Mouse (Mus musculus) CH12.LX (cell line): Measurements from ENCODE around the gene Gm49405.

Experiments
- CTCF ChIP-seq, 2 experiments: IDR thresholded peaks in 1 of 2; conservative IDR thresholded peaks in 1 of 2; 2 replicates each; pipeline ENCODE4 v1.5.1; 2011 to 2012; ENCODE audit warnings: low read depth in 2 of 2, low read length in 2 of 2, improper control_type of control experiment in 1 of 2, inconsistent platforms in 1 of 2, mild to moderate bottlenecking in 1 of 2, moderate library complexity in 1 of 2
- E2F4 ChIP-seq: IDR thresholded peaks from 2 replicates; pipeline ENCODE4 v1.6.1; 2011; ENCODE audit warnings: low read depth, low read length, improper control_type of control experiment; ENCODE audit not compliant: insufficient replicate concordance
- EP300 ChIP-seq: IDR thresholded peaks from 2 replicates; pipeline ENCODE4 v1.6.1; 2011; ENCODE audit warnings: low read length, improper control_type of control experiment
- JUN ChIP-seq: IDR thresholded peaks from 2 replicates; pipeline ENCODE4 v1.6.1; 2011; ENCODE audit warnings: low read depth, mild to moderate bottlenecking, low read length, improper control_type of control experiment, moderate library complexity; ENCODE audit not compliant: insufficient read depth
- MAX ChIP-seq: IDR thresholded peaks from 2 replicates; pipeline ENCODE4 v1.6.1; 2011; ENCODE audit warnings: low read length, improper control_type of control experiment
- POLR2A ChIP-seq: IDR thresholded peaks from 2 replicates; pipeline ENCODE4 v1.6.1; 2011; ENCODE audit warnings: low read depth, mild to moderate bottlenecking, improper control_type of control experiment, low read length
- TBP ChIP-seq: conservative IDR thresholded peaks from 2 replicates; pipeline ENCODE4 v1.6.1; 2011; ENCODE audit warnings: low read depth, low read length, improper control_type of control experiment

GRCm38 (mm10) chr19:4017921-4018587 is 17.6 kb downstream of the Gm49405 start:
- TF ChIP-seq CTCF (conservative IDR thresholded peaks at IDR 0.05 in 1 of 2, IDR thresholded peaks at IDR 0.05 in 1 of 2; ENCODE audit: low read depth in 2 of 2, low read length in 2 of 2), result no peak
- no peak for TF ChIP-seq POLR2A
- no peak for TF ChIP-seq JUN
- no peak for TF ChIP-seq TBP
- no peak for TF ChIP-seq EP300
- no peak for TF ChIP-seq E2F4
- no peak for TF ChIP-seq MAX
